Comparison of ENCODE assay signal across 9 mouse cellular contexts in the genomic region with DNA sequence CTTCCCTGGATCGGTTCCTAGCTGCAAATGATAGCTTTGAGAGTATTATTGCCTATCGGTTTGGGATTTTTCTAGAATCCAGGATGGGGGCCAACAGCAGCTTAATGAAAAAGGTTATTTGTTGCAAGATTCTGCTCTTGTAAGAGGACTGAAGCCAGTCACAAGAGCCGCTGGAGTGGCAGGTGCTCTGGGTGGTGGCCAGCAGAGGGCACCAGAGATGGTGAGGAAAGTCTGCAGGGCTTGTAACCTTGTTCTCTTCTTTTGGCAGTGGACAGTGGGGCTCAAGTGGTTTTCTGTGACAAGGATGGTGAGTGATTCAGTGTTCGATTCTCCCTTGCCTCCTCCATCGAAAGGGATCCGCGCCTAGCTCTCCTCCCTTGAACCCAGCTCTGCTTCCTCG. TPM values are rescaled to one million over a fixed set of nuclear protein-coding genes. Genes with fewer than 3 reads are reported as not detected.
DNase-seq lines count a peak whose midpoint lies in the region; ATAC-seq and TF ChIP-seq lines count a peak whose summit lies in the region.
"Had no signal": no experiment of that assay in that cellular context is flagged by ENCODE, and none has a peak within 500 bp of the region (broad histone marks: within the 10 kb centered on the region; RNA-seq: fewer than 3 reads in every experiment).

No protein-coding gene starts in this region.

- no peaks in the 10 kb centered on the region for H3K36me3 ChIP-seq in limb, embryonic 11.5 days (ENCODE audit: control insufficient read depth, insufficient read depth, low read length)

- TF ChIP-seq POLR2A in olfactory bulb, adult 2 months (IDR thresholded peaks at IDR 0.05; ENCODE audit: insufficient read depth, low read depth, low read length) = no peak

- H3K4me3 ChIP-seq in limb, embryonic 11.5 days (ENCODE audit: low read depth, low read length) = no peak overlapping the region
- H3K4me3 ChIP-seq in olfactory bulb, adult 2 months (ENCODE audit: insufficient read depth, low read depth, low read length) = no peak overlapping the region
- H3K4me3 ChIP-seq: erythroblast, embryonic 14.5 days had no signal

- 0 out of 2 replicates have a peak, but pooled peaks cover 3% of the 10 kb centered on the region for H3K4me1 ChIP-seq in limb, embryonic 11.5 days (ENCODE audit: control insufficient read depth, insufficient read depth, low read length)
- no peaks in the 10 kb centered on the region for H3K4me1 ChIP-seq in olfactory bulb, adult 2 months (ENCODE audit: control insufficient read depth, insufficient read depth, low read length)

- DNase-seq in urinary bladder, adult 18-20 months (ENCODE audit: low spot score in 2 of 2) = peak; percentile 57 to 65
- DNase-seq in urinary bladder, adult 2 months (ENCODE audit: low spot score) = no peak
- peak; percentile 78 for DNase-seq in cerebellum, adult 11-12 months
- DNase-seq in frontal cortex, postnatal 25 days (ENCODE audit: low spot score in 2 of 2) = peak; percentile 52 to 69
- DNase-seq in kidney, adult 18-20 months = peak; percentile 84
- peak; percentile 87 for DNase-seq in limb, embryonic 11.5 days (ENCODE audit: low spot score)
- peak; percentile 63 to 87 for DNase-seq in thymus, postnatal 10 days (ENCODE audit: low spot score in 2 of 2)

- no peak for ATAC-seq in limb, embryonic 11.5 days (ENCODE audit: insufficient number of reproducible peaks, low FRiP score, low TSS enrichment, low read depth)

- no peaks in the 10 kb centered on the region for H3K9me3 ChIP-seq in limb, embryonic 11.5 days (ENCODE audit: control insufficient read depth, low read length)

- H3K9ac ChIP-seq in limb, embryonic 11.5 days (ENCODE audit: low read length) = 0 out of 2 replicates have a peak overlapping the region, but pooled peaks have one; percentile 47

- no peak overlapping the region for H3K27ac ChIP-seq in limb, embryonic 11.5 days (replicated peaks; ENCODE audit: low read depth, low read length)
- no peak overlapping the region for H3K27ac ChIP-seq in olfactory bulb, adult 2 months (ENCODE audit: insufficient read depth, low read depth, low read length)

- H3K4me2 ChIP-seq in limb, embryonic 11.5 days (ENCODE audit: low read depth, severe bottlenecking) = no peak overlapping the region

- peak; percentile 58 for TF ChIP-seq CTCF in olfactory bulb, adult 2 months (IDR thresholded peaks at IDR 0.05; ENCODE audit: insufficient read depth, low read depth, low read length)

- no peaks in the 10 kb centered on the region for H3K27me3 ChIP-seq in limb, embryonic 11.5 days (ENCODE audit: control insufficient read depth, insufficient read depth, low read length)

- WGBS in limb, embryonic 11.5 days = 22% methylated on average over 8 of the region's 8 CpGs
- WGBS in olfactory bulb, adult 2 months = 20% methylated on average over 8 of the region's 8 CpGs

RNA-seq across cellular contexts. Expression of gene Hsd17b14, which starts 1.1 kb away (rescaled TPM):
- 23.3 and 24.5 TPM in 2 replicates for polyA plus RNA-seq in urinary bladder, adult 2 months (2012; rRNA removed)
- polyA plus RNA-seq in limb, embryonic 11.5 days (2014; fragmentation: Nextera tagmentation; extraction: Ambion mirVana) = 0.58 and 1.0 TPM in 2 replicates
- not detected in 2 replicates for polyA plus RNA-seq in olfactory bulb, adult 2 months (2012; ENCODE audit: insufficient read depth, insufficient read length, low replicate concordance, missing spikeins)

RNA-seq across cellular contexts. Expression of gene Bcat2, which starts 14.2 kb away (rescaled TPM):
- polyA plus RNA-seq in urinary bladder, adult 2 months (2012; rRNA removed) = 48.1 and 58.5 TPM in 2 replicates
- polyA plus RNA-seq in limb, embryonic 11.5 days (2014; fragmentation: Nextera tagmentation; extraction: Ambion mirVana) = 50.7 and 54.2 TPM in 2 replicates
- polyA plus RNA-seq in olfactory bulb, adult 2 months (2012; ENCODE audit: insufficient read depth, insufficient read length, low replicate concordance, missing spikeins) = not detected in 2 replicates

RNA-seq across cellular contexts. Expression of gene Plekha4, which starts 29.7 kb away (rescaled TPM):
- 11.7 and 14.3 TPM in 2 replicates for polyA plus RNA-seq in urinary bladder, adult 2 months (2012; rRNA removed)
- polyA plus RNA-seq in limb, embryonic 11.5 days (2014; fragmentation: Nextera tagmentation; extraction: Ambion mirVana) = 0.52 and 0.64 TPM in 2 replicates
- polyA plus RNA-seq in olfactory bulb, adult 2 months (2012; ENCODE audit: insufficient read depth, insufficient read length, low replicate concordance, missing spikeins) = not detected in 2 replicates

RNA-seq across cellular contexts. Expression of gene Ppp1r15a, which starts 29.7 kb away (rescaled TPM):
- 27.8 and 30.5 TPM in 2 replicates for polyA plus RNA-seq in urinary bladder, adult 2 months (2012; rRNA removed)
- polyA plus RNA-seq in limb, embryonic 11.5 days (2014; fragmentation: Nextera tagmentation; extraction: Ambion mirVana) = 19.5 and 21.9 TPM in 2 replicates
- not detected in 2 replicates for polyA plus RNA-seq in olfactory bulb, adult 2 months (2012; ENCODE audit: insufficient read depth, insufficient read length, low replicate concordance, missing spikeins)

RNA-seq across cellular contexts. Expression of gene Nucb1, which starts 45.6 kb away (rescaled TPM):
- 225 and 264 TPM in 2 replicates for polyA plus RNA-seq in urinary bladder, adult 2 months (2012; rRNA removed)
- polyA plus RNA-seq in limb, embryonic 11.5 days (2014; fragmentation: Nextera tagmentation; extraction: Ambion mirVana) = 116 and 122 TPM in 2 replicates
- not detected in 2 replicates for polyA plus RNA-seq in olfactory bulb, adult 2 months (2012; ENCODE audit: insufficient read depth, insufficient read length, low replicate concordance, missing spikeins)

Comparison
In these comparisons a context has a peak if more than half of its experiments do, and no peak if none do; other contexts are left out.
1. RNA of gene Hsd17b14, which starts 1.1 kb away (polyA plus RNA-seq): 23.3 to 24.5 TPM in urinary bladder, adult 2 months; 0.58 to 1.0 TPM in limb, embryonic 11.5 days and not detected in olfactory bulb, adult 2 months; every median in the first group is over 10 times any median in the second.